Mouse (Mus musculus): ENCODE measurements around the gene Tomm20.
"Not testable (repeated sequence)": the region's sequence is repeated elsewhere in the genome, so short reads cannot be mapped to it uniquely, and the experiment has no call there.

The Tomm20 gene

GRCm38 (mm10) chr8:126919255-126919654, 26.4 kb downstream of the Tomm20 start:
- DNase-seq (ENCODE audit: low spot score in 2 of 2) = no peak

GRCm38 (mm10) chr8:126918356-126918755, 27.3 kb downstream of the Tomm20 start:
- DNase-seq (ENCODE audit: low spot score in 2 of 2) = no peak

- no peak for DNase-seq (ENCODE audit: low spot score in 2 of 2)
Observed at GRCm38 (mm10) chr8:126917179-126917905, 28.3 kb downstream of the Tomm20 start.

- DNase-seq (ENCODE audit: low spot score in 2 of 2) = no peak
Observed at GRCm38 (mm10) chr8:126916611-126917010, 29.0 kb downstream of the Tomm20 start.

- DNase-seq (ENCODE audit: low spot score in 2 of 2) = no peak
Observed at GRCm38 (mm10) chr8:126914609-126915375, 30.9 kb downstream of the Tomm20 start.

- DNase-seq (ENCODE audit: low spot score in 2 of 2) = not testable (repeated sequence)
Observed at GRCm38 (mm10) chr8:126914107-126914490, 31.5 kb downstream of the Tomm20 start.

GRCm38 (mm10) chr8:126913241-126914106, 32.2 kb downstream of the Tomm20 start:
- DNase-seq (ENCODE audit: low spot score in 2 of 2) = no peak

GRCm38 (mm10) chr8:126909371-126909802, 36.3 kb downstream of the Tomm20 start:
- DNase-seq (ENCODE audit: low spot score in 2 of 2) = no peak

- DNase-seq (ENCODE audit: low spot score in 2 of 2) = no peak
Observed at GRCm38 (mm10) chr8:126908805-126909204, 36.8 kb downstream of the Tomm20 start.

GRCm38 (mm10) chr8:126907968-126908367, 37.7 kb downstream of the Tomm20 start:
- no peak for DNase-seq (ENCODE audit: low spot score in 2 of 2)

GRCm38 (mm10) chr8:126907374-126907773, 38.3 kb downstream of the Tomm20 start:
- no peak for DNase-seq (ENCODE audit: low spot score in 2 of 2)

- DNase-seq (ENCODE audit: low spot score in 2 of 2) = no peak
Observed at GRCm38 (mm10) chr8:126905387-126905786, 40.3 kb downstream of the Tomm20 start.

GRCm38 (mm10) chr8:126903927-126904326, 41.7 kb downstream of the Tomm20 start:
- no peak for DNase-seq (ENCODE audit: low spot score in 2 of 2)

GRCm38 (mm10) chr8:126903224-126903895, 42.3 kb downstream of the Tomm20 start:
- no peak for DNase-seq (ENCODE audit: low spot score in 2 of 2)

- no peak for DNase-seq (ENCODE audit: low spot score in 2 of 2)
Observed at GRCm38 (mm10) chr8:126901612-126902011, 44.0 kb downstream of the Tomm20 start.

GRCm38 (mm10) chr8:126901049-126901448, 44.6 kb downstream of the Tomm20 start:
- no peak for DNase-seq (ENCODE audit: low spot score in 2 of 2)

GRCm38 (mm10) chr8:126895133-126895532, 50.5 kb downstream of the Tomm20 start:
- peak; percentile 75 to 76 for DNase-seq (ENCODE audit: low spot score in 2 of 2)

- DNase-seq (ENCODE audit: low spot score in 2 of 2) = no peak
Observed at GRCm38 (mm10) chr8:126887639-126888006, 58.0 kb downstream of the Tomm20 start.

GRCm38 (mm10) chr8:126886741-126887638, 58.7 kb downstream of the Tomm20 start:
- DNase-seq (ENCODE audit: low spot score in 2 of 2) = no peak
